Mouse (Mus musculus): ENCODE results near the gene Trpc4ap. TPM values are rescaled to one million over a fixed set of nuclear protein-coding genes. Genes with fewer than 3 reads are reported as not detected.

Trpc4ap gene
- polyA plus RNA-seq, 1 experiment from 2014 or later = 180 TPM

GRCm38 (mm10) chr2:155667881-155668280, 24.3 kb downstream of the Trpc4ap start:
- Histone ChIP-seq H3K27me3 (no peaks in the 10 kb centered on the region), H3K4me2 (replicated peaks) (no peak overlapping the region), H3K9me3 (no peaks in the 10 kb centered on the region), H3K36me3 (peaks cover 73% of the 10 kb centered on the region), H3K9ac (replicated peaks) (no peak overlapping the region), H3K4me3 (no peak overlapping the region), H3K27ac (replicated peaks) (no peak overlapping the region), H3K4me1 (no peaks in the 10 kb centered on the region)
- ATAC-seq (replicated peaks) = no peak
- 96% methylated on average over 8 of the region's 8 CpGs for WGBS

DNA sequence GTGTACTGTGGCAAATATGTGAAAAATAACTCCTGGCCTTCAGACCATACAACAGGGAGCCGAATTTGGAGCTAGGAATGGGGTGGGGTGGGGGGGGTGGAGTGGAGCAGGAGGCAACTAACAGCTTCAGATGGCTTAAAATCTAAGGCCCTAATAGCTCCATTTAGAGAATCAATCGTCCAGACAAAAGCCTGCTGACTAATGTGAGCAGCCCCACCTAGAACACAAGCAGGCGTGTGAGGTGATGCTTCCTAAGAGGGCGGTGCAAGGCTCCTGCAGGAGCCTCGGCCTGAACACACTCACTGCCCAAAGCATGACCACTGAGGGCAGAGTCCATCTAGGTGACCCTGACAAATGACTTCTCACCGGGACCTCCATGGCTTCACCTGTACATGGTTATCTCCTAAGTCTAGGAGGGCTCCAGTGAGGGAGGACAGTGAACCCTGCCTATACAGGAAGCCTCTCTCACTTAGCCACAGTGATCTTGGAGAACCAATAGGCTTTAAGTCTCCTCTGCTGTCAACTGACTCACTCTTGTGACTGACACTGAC, 28.2 kb downstream of the Trpc4ap start:
- H3K4me3 ChIP-seq = no peak overlapping the region
- H3K9ac ChIP-seq (replicated peaks) = no peak overlapping the region
- 83% methylated on average over 6 of the region's 6 CpGs for WGBS
- ATAC-seq (replicated peaks) = no peak
- no peak overlapping the region for H3K27ac ChIP-seq (replicated peaks)
- H3K27me3 ChIP-seq = no peaks in the 10 kb centered on the region
- no peaks in the 10 kb centered on the region for H3K9me3 ChIP-seq
- H3K36me3 ChIP-seq = peaks cover 76% of the 10 kb centered on the region
- no peak overlapping the region for H3K4me2 ChIP-seq (replicated peaks)
- no peaks in the 10 kb centered on the region for H3K4me1 ChIP-seq

GRCm38 (mm10) chr2:155663097-155663496, 29.1 kb downstream of the Trpc4ap start:
- Histone ChIP-seq H3K36me3 (peaks cover 78% of the 10 kb centered on the region), H3K9ac (replicated peaks) (no peak overlapping the region), H3K27me3 (no peaks in the 10 kb centered on the region), H3K4me1 (no peaks in the 10 kb centered on the region), H3K4me3 (no peak overlapping the region), H3K27ac (replicated peaks) (no peak overlapping the region), H3K9me3 (no peaks in the 10 kb centered on the region), H3K4me2 (replicated peaks) (no peak overlapping the region)
- ATAC-seq (replicated peaks) = no peak
- WGBS = 20% methylated on average over 5 of the region's 5 CpGs

DNA sequence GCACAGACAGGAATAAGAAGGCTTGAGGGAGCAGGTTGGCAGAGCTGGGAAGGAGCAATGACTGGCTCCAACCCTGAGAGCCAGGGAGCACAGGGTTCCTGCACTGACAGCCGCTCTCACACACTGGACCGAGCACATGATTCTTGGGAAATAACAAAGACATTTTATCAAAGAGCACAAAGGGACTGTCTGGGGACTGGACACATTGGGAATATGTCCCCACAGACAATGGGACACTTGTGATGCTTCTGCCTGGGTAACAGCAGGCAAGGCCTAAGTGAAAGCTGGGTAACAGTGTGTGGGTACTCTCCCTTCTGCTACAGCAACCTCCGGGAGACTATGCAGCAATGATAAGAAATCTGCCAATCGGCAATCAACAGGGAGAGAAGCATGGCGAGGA, 29.8 kb downstream of the Trpc4ap start:
- 84% methylated on average over 5 of the region's 5 CpGs for WGBS
- no peak for ATAC-seq (replicated peaks)
- no peak overlapping the region for H3K27ac ChIP-seq (replicated peaks)

DNA sequence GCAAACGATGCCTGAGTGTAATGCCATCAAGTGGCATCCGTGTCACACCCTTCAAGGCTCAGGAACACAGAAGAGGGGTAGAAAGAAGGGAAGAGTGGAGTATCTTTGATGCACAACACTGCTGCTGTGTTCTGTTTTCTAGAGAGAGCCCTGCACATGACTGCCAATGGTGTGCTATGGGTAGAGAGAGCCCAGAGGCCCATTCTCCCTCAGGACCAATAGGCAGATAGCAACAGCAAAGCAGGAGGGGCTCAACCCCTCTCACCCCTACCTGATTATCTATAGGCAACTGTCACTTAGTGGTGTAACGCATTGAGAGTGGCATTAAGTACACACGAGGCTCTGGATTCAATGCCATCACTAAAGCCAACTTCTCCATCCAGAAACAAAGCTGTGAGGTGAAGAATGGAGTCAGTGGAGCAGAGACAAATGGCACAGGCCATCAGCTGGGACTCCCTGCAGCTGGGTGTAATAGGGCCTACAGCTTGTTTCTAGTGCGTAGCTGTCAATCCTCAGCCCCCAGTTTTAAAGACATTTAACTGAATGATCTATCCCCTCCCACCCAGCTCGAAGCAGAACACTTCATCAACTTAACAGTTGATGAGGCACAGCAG, 36.3 kb downstream of the Trpc4ap start:
- Histone ChIP-seq H3K4me1 (no peaks in the 10 kb centered on the region), H3K36me3 (peaks cover 77% of the 10 kb centered on the region), H3K4me2 (replicated peaks) (no peak overlapping the region), H3K4me3 (no peak overlapping the region), H3K9ac (replicated peaks) (no peak overlapping the region), H3K9me3 (no peaks in the 10 kb centered on the region), H3K27me3 (no peaks in the 10 kb centered on the region), H3K27ac (replicated peaks) (no peak overlapping the region; the same call in 1 of the 2 replicates)
- WGBS = 27% methylated on average over 6 of the region's 6 CpGs
- no peak for ATAC-seq (replicated peaks)

More for the DNA sequence above, 29.8 kb downstream of the Trpc4ap start:
- Histone ChIP-seq H3K4me1 (no peaks in the 10 kb centered on the region), H3K36me3 (peaks cover 78% of the 10 kb centered on the region), H3K4me2 (replicated peaks) (no peak overlapping the region), H3K9ac (replicated peaks) (no peak overlapping the region), H3K4me3 (no peak overlapping the region), H3K9me3 (no peaks in the 10 kb centered on the region), H3K27me3 (no peaks in the 10 kb centered on the region)

- H3K9me3 ChIP-seq = no peaks in the 10 kb centered on the region
- ATAC-seq (replicated peaks) = no peak
- H3K9ac ChIP-seq (replicated peaks) = no peak overlapping the region
- no peaks in the 10 kb centered on the region for H3K4me1 ChIP-seq
- no peak overlapping the region for H3K4me2 ChIP-seq (replicated peaks)
- H3K27ac ChIP-seq (replicated peaks) = no peak overlapping the region
- peaks cover 79% of the 10 kb centered on the region for H3K36me3 ChIP-seq
- H3K4me3 ChIP-seq = no peak overlapping the region
- H3K27me3 ChIP-seq = no peaks in the 10 kb centered on the region
- 97% methylated on average over 5 of the region's 5 CpGs for WGBS
These were observed 39.6 kb downstream of the Trpc4ap start for GRCm38 (mm10) chr2:155652618-155653017.

GRCm38 (mm10) chr2:155645746-155646145, 46.4 kb downstream of the Trpc4ap start:
- H3K9me3 ChIP-seq = no peaks in the 10 kb centered on the region
- no peaks in the 10 kb centered on the region for H3K27me3 ChIP-seq
- peaks cover 68% of the 10 kb centered on the region for H3K36me3 ChIP-seq
- H3K4me1 ChIP-seq = peaks cover 9% of the 10 kb centered on the region; the same call in 1 of the 2 replicates
- H3K9ac ChIP-seq (replicated peaks) = no peak overlapping the region
- H3K4me2 ChIP-seq (replicated peaks) = no peak overlapping the region
- WGBS = 77% methylated on average over 7 of the region's 7 CpGs
- ATAC-seq (replicated peaks) = no peak
- H3K4me3 ChIP-seq = no peak overlapping the region
- H3K27ac ChIP-seq (replicated peaks) = no peak overlapping the region

GRCm38 (mm10) chr2:155641540-155642472, 50.4 kb downstream of the Trpc4ap start:
- Histone ChIP-seq H3K4me2 (replicated peaks) (no peak overlapping the region), H3K4me3 (no peak overlapping the region), H3K9me3 (no peaks in the 10 kb centered on the region), H3K9ac (replicated peaks) (no peak overlapping the region), H3K27ac (replicated peaks) (peak overlapping the region; percentile 72), H3K4me1 (peaks cover 15% of the 10 kb centered on the region; the same call in 1 of the 2 replicates), H3K27me3 (no peaks in the 10 kb centered on the region), H3K36me3 (peaks cover 74% of the 10 kb centered on the region)
- 0 out of 2 replicates have a peak, but pooled peaks have one; percentile 28 for ATAC-seq (replicated peaks)
- 76% methylated on average over 18 of the region's 18 CpGs for WGBS

DNA sequence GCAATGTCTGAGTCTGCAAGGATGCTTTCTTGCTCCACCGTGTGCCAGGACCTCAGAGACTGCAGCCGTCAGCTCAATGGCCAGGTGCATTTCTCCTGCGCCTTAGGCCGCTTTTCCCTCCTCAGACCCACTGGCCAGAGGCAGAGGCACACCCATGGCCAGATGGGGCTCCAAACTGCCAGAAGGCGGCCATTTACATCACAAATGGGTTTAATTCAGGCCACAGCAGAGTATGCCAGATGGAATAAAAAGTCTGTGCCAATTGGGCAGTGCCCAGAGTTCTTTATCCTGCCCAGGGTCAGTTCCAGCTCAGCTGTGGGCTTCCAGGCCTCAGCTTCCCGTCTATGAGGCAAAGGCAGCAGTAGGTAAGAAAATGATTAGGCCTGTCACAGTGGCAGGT, 51.5 kb downstream of the Trpc4ap start:
- peak; percentile 66 for ATAC-seq (replicated peaks)

GRCm38 (mm10) chr2:155637411-155637810, 54.8 kb downstream of the Trpc4ap start:
- no peak overlapping the region for H3K27ac ChIP-seq (replicated peaks)
- H3K9ac ChIP-seq (replicated peaks) = no peak overlapping the region
- no peak overlapping the region for H3K4me2 ChIP-seq (replicated peaks)
- H3K36me3 ChIP-seq = peaks cover 85% of the 10 kb centered on the region
- no peaks in the 10 kb centered on the region for H3K9me3 ChIP-seq
- ATAC-seq (replicated peaks) = no peak
- WGBS = 93% methylated on average over 4 of the region's 4 CpGs
- H3K4me1 ChIP-seq = peaks cover 15% of the 10 kb centered on the region; the same call in 1 of the 2 replicates
- no peaks in the 10 kb centered on the region for H3K27me3 ChIP-seq
- no peak overlapping the region for H3K4me3 ChIP-seq

More for the DNA sequence above, 51.5 kb downstream of the Trpc4ap start:
- 56% methylated on average over 6 of the region's 6 CpGs for WGBS
- H3K9ac ChIP-seq (replicated peaks) = no peak overlapping the region
- H3K4me3 ChIP-seq = no peak overlapping the region
- H3K27me3 ChIP-seq = no peaks in the 10 kb centered on the region
- no peaks in the 10 kb centered on the region for H3K9me3 ChIP-seq
- no peak overlapping the region for H3K4me2 ChIP-seq (replicated peaks)
- H3K36me3 ChIP-seq = peaks cover 80% of the 10 kb centered on the region
- peaks cover 15% of the 10 kb centered on the region; the same call in 1 of the 2 replicates for H3K4me1 ChIP-seq
- peak overlapping the region; percentile 72 for H3K27ac ChIP-seq (replicated peaks)

DNA sequence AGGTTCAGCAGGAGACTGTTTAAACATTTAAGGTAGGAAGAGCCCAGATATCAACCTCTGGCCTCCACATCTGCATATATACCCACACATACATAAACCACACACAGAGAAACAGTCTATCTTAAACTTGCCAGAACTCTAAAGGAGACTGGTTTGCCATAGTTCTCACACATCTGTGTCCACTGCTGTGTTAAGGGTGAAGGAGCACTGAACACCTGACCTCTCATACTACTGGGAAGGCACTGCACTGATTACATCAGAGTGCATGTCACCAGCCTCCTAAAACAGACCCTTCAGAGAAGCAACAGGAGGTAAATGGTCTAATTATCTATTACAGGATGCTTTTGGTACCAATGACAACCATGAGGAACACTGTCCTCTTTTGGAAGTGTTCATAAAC, 55.3 kb downstream of the Trpc4ap start:
- H3K36me3 ChIP-seq = peaks cover 82% of the 10 kb centered on the region
- no peak overlapping the region for H3K9ac ChIP-seq (replicated peaks)
- no peak overlapping the region for H3K4me2 ChIP-seq (replicated peaks)
- no peak for ATAC-seq (replicated peaks)
- H3K4me1 ChIP-seq = peaks cover 15% of the 10 kb centered on the region; the same call in 1 of the 2 replicates
- H3K27me3 ChIP-seq = peaks cover 5% of the 10 kb centered on the region; the same call in 1 of the 2 replicates
- no peak overlapping the region for H3K4me3 ChIP-seq
- no peak overlapping the region for H3K27ac ChIP-seq (replicated peaks)
- H3K9me3 ChIP-seq = no peaks in the 10 kb centered on the region

DNA sequence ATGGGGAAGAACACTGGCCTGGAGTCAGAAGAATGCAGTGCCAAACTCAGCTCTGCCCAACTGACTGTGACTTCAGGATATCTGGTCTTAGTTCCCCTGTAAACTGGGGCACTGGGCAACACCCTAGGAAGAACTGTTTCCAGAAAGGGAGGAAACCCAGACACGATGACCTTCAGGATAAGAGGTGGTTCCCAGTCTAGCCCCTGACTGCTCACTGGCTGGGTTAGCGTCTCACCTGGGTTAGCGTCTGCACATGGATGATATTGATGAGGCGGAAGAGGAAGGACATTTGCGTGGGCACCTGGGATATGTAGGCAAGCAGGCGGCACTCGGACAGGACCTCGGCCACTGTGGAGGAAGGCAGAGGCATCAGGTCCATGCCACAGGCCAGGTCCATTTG, 56.2 kb downstream of the Trpc4ap start:
- H3K36me3 ChIP-seq = peaks cover 77% of the 10 kb centered on the region
- H3K4me3 ChIP-seq = no peak overlapping the region
- ATAC-seq (replicated peaks) = no peak
- no peak overlapping the region for H3K9ac ChIP-seq (replicated peaks)
- H3K4me1 ChIP-seq = peaks cover 7% of the 10 kb centered on the region; the same call in 1 of the 2 replicates
- H3K4me2 ChIP-seq (replicated peaks) = no peak overlapping the region
- 94% methylated on average over 8 of the region's 8 CpGs for WGBS
- no peaks in the 10 kb centered on the region for H3K9me3 ChIP-seq
- no peak overlapping the region for H3K27ac ChIP-seq (replicated peaks)
- H3K27me3 ChIP-seq = peaks cover 14% of the 10 kb centered on the region
